Mouse (Mus musculus): Measurements from ENCODE around the gene Hipk3.

GRCm38 (mm10) chr2:104489851-104490250, 4.4 kb downstream of the Hipk3 start:
- TF ChIP-seq POLR2A (IDR thresholded peaks at IDR 0.05; ENCODE audit: insufficient read depth, low read length) (no peak), EP300 (IDR thresholded peaks at IDR 0.05; ENCODE audit: insufficient read depth, low read depth, low read length) (no peak)
